Mouse (Mus musculus): ENCODE results near the gene Mthfd2l. TPM values are rescaled to one million over a fixed set of nuclear protein-coding genes. Genes with fewer than 3 reads are reported as not detected.
A peak's percentile ranks its signal among the peaks of the same experiment; 100 is the strongest.

Mthfd2l gene
- polyA plus RNA-seq, 1 experiment = 8.5 TPM

- Histone ChIP-seq H3K27me3 (replicated peaks) (peaks cover 6% of the 10 kb centered on the region), H3K4me1 (peaks cover 43% of the 10 kb centered on the region), H3K9me3 (no peaks in the 10 kb centered on the region), H3K4me3 (replicated peaks) (no peak overlapping the region), H3K36me3 (replicated peaks; ENCODE audit: low read length) (no peaks in the 10 kb centered on the region)
- TF ChIP-seq GATA1 (IDR thresholded peaks at IDR 0.05; ENCODE audit: borderline replicate concordance, low read length) = no peak
- no peak for TF ChIP-seq FLI1 (IDR thresholded peaks at IDR 0.05; ENCODE audit: low read length)
Measured at GRCm38 (mm10) chr5:90899308-90899707, 31.6 kb upstream of the Mthfd2l start.

- TF ChIP-seq GATA1 (IDR thresholded peaks at IDR 0.05; ENCODE audit: borderline replicate concordance, low read length) (no peak), FLI1 (IDR thresholded peaks at IDR 0.05; ENCODE audit: low read length) (no peak)
- Histone ChIP-seq H3K27me3 (replicated peaks) (peaks cover 9% of the 10 kb centered on the region), H3K4me3 (replicated peaks) (no peak overlapping the region), H3K4me1 (peaks cover 43% of the 10 kb centered on the region), H3K36me3 (replicated peaks; ENCODE audit: low read length) (no peaks in the 10 kb centered on the region), H3K9me3 (no peaks in the 10 kb centered on the region)
Measured at GRCm38 (mm10) chr5:90900147-90900546, 30.8 kb upstream of the Mthfd2l start.

GRCm38 (mm10) chr5:90900688-90901087 is 30.2 kb upstream of the Mthfd2l start:
- Histone ChIP-seq H3K4me3 (replicated peaks) (no peak overlapping the region), H3K27me3 (replicated peaks) (peaks cover 9% of the 10 kb centered on the region), H3K36me3 (replicated peaks; ENCODE audit: low read length) (no peaks in the 10 kb centered on the region), H3K4me1 (peaks cover 43% of the 10 kb centered on the region), H3K9me3 (no peaks in the 10 kb centered on the region)
- TF ChIP-seq GATA1 (IDR thresholded peaks at IDR 0.05; ENCODE audit: borderline replicate concordance, low read length) (no peak), FLI1 (IDR thresholded peaks at IDR 0.05; ENCODE audit: low read length) (no peak)

GRCm38 (mm10) chr5:90902380-90903260 is 28.3 kb upstream of the Mthfd2l start:
- H3K27me3 ChIP-seq (replicated peaks) = peaks cover 9% of the 10 kb centered on the region
- TF ChIP-seq GATA1 (IDR thresholded peaks at IDR 0.05; ENCODE audit: borderline replicate concordance, low read length) (no peak), FLI1 (IDR thresholded peaks at IDR 0.05; ENCODE audit: low read length) (no peak)
- H3K36me3 ChIP-seq (replicated peaks; ENCODE audit: low read length) = no peaks in the 10 kb centered on the region
- H3K9me3 ChIP-seq = no peaks in the 10 kb centered on the region
- H3K4me1 ChIP-seq = peaks cover 40% of the 10 kb centered on the region
- H3K4me3 ChIP-seq (replicated peaks) = peak overlapping the region; percentile 88

GRCm38 (mm10) chr5:90903339-90904020 is 27.4 kb upstream of the Mthfd2l start, which contains the start of gene Cxcl2:
Gene Cxcl2 (plus strand): TSS chr5:90903871.
- no peaks in the 10 kb centered on the region for H3K36me3 ChIP-seq (replicated peaks; ENCODE audit: low read length)

GRCm38 (mm10) chr5:90908983-90909382 is 21.9 kb upstream of the Mthfd2l start:
- H3K4me1 ChIP-seq = peaks cover 5% of the 10 kb centered on the region
- H3K9me3 ChIP-seq = no peaks in the 10 kb centered on the region
- no peak overlapping the region for H3K4me3 ChIP-seq (replicated peaks)
- H3K27me3 ChIP-seq (replicated peaks) = peaks cover 5% of the 10 kb centered on the region
- TF ChIP-seq GATA1 (IDR thresholded peaks at IDR 0.05; ENCODE audit: borderline replicate concordance, low read length) = no peak
- TF ChIP-seq FLI1 (IDR thresholded peaks at IDR 0.05; ENCODE audit: low read length) = no peak
- H3K36me3 ChIP-seq (replicated peaks; ENCODE audit: low read length) = no peaks in the 10 kb centered on the region

More at GRCm38 (mm10) chr5:90903339-90904020, 27.4 kb upstream of the Mthfd2l start, which contains the start of gene Cxcl2:
- Histone ChIP-seq H3K4me1 (peaks cover 38% of the 10 kb centered on the region), H3K4me3 (replicated peaks) (peak within 1 kb of the TSS; percentile 88), H3K27me3 (replicated peaks) (peaks cover 9% of the 10 kb centered on the region), H3K9me3 (no peaks in the 10 kb centered on the region)
- TF ChIP-seq GATA1 (IDR thresholded peaks at IDR 0.05; ENCODE audit: borderline replicate concordance, low read length) (no peak), FLI1 (IDR thresholded peaks at IDR 0.05; ENCODE audit: low read length) (no peak)

GRCm38 (mm10) chr5:90919495-90919894 is 11.4 kb upstream of the Mthfd2l start:
- Histone ChIP-seq H3K36me3 (replicated peaks; ENCODE audit: low read length) (no peaks in the 10 kb centered on the region), H3K4me3 (replicated peaks) (no peak overlapping the region), H3K4me1 (no peaks in the 10 kb centered on the region), H3K27me3 (replicated peaks) (no peaks in the 10 kb centered on the region), H3K9me3 (no peaks in the 10 kb centered on the region)
- TF ChIP-seq FLI1 (IDR thresholded peaks at IDR 0.05; ENCODE audit: low read length) (no peak), GATA1 (IDR thresholded peaks at IDR 0.05; ENCODE audit: borderline replicate concordance, low read length) (no peak)

GRCm38 (mm10) chr5:90922958-90923357 is 8.0 kb upstream of the Mthfd2l start:
- Histone ChIP-seq H3K9me3 (no peaks in the 10 kb centered on the region), H3K4me1 (no peaks in the 10 kb centered on the region), H3K36me3 (replicated peaks; ENCODE audit: low read length) (no peaks in the 10 kb centered on the region), H3K27me3 (replicated peaks) (no peaks in the 10 kb centered on the region), H3K4me3 (replicated peaks) (no peak overlapping the region)
- TF ChIP-seq GATA1 (IDR thresholded peaks at IDR 0.05; ENCODE audit: borderline replicate concordance, low read length) (no peak), FLI1 (IDR thresholded peaks at IDR 0.05; ENCODE audit: low read length) (no peak)

- H3K36me3 ChIP-seq (replicated peaks; ENCODE audit: low read length) = peaks cover 23% of the 10 kb centered on the region
Measured at GRCm38 (mm10) chr5:90930546-90930945, 371 bp upstream of the Mthfd2l start.

GRCm38 (mm10) chr5:90931911-90932310 is 994 bp downstream of the Mthfd2l start:
- TF ChIP-seq FLI1 (IDR thresholded peaks at IDR 0.05; ENCODE audit: low read length) = no peak
- no peak for TF ChIP-seq GATA1 (IDR thresholded peaks at IDR 0.05; ENCODE audit: borderline replicate concordance, low read length)
- peaks cover 34% of the 10 kb centered on the region for H3K36me3 ChIP-seq (replicated peaks; ENCODE audit: low read length)
- no peaks in the 10 kb centered on the region for H3K27me3 ChIP-seq (replicated peaks)
- no peaks in the 10 kb centered on the region for H3K9me3 ChIP-seq
- peaks cover 36% of the 10 kb centered on the region for H3K4me1 ChIP-seq
- peak overlapping the region; percentile 97 for H3K4me3 ChIP-seq (replicated peaks)

More at GRCm38 (mm10) chr5:90930546-90930945, 371 bp upstream of the Mthfd2l start:
- H3K9me3 ChIP-seq = no peaks in the 10 kb centered on the region
- H3K4me1 ChIP-seq = peaks cover 31% of the 10 kb centered on the region
- H3K4me3 ChIP-seq (replicated peaks) = peak overlapping the region; percentile 97
- H3K27me3 ChIP-seq (replicated peaks) = no peaks in the 10 kb centered on the region
- TF ChIP-seq FLI1 (IDR thresholded peaks at IDR 0.05; ENCODE audit: low read length) (no peak), GATA1 (IDR thresholded peaks at IDR 0.05; ENCODE audit: borderline replicate concordance, low read length) (no peak)

All from megakaryocyte, embryonic 14.5 days (primary cell).